Mouse (Mus musculus): ENCODE measurements around the gene Sspn.

Gene Sspn

GRCm38 (mm10) chr6:145972836-145973235 lies 41.4 kb downstream of the Sspn start:
- no peak for DNase-seq (ENCODE audit: low spot score in 2 of 2)

GRCm38 (mm10) chr6:145973356-145973755 lies 41.9 kb downstream of the Sspn start:
- no peak for DNase-seq (ENCODE audit: low spot score in 2 of 2)

GRCm38 (mm10) chr6:145974766-145975165 lies 43.3 kb downstream of the Sspn start:
- no peak for DNase-seq (ENCODE audit: low spot score in 2 of 2)

- no peak for DNase-seq (ENCODE audit: low spot score in 2 of 2)
These were observed 45.9 kb downstream of the Sspn start for GRCm38 (mm10) chr6:145977344-145977743.

- DNase-seq (ENCODE audit: low spot score in 2 of 2) = no peak
These were observed 46.5 kb downstream of the Sspn start for GRCm38 (mm10) chr6:145977771-145978450.

- DNase-seq (ENCODE audit: low spot score in 2 of 2) = no peak
These were observed 49.6 kb downstream of the Sspn start for GRCm38 (mm10) chr6:145981074-145981473.

- DNase-seq (ENCODE audit: low spot score in 2 of 2) = no peak
These were observed 50.9 kb downstream of the Sspn start for GRCm38 (mm10) chr6:145982335-145982734.

GRCm38 (mm10) chr6:145990578-145990977 lies 59.1 kb downstream of the Sspn start:
- no peak for DNase-seq (ENCODE audit: low spot score in 2 of 2)

- DNase-seq (ENCODE audit: low spot score in 2 of 2) = no peak
These were observed 61.1 kb downstream of the Sspn start for GRCm38 (mm10) chr6:145992526-145992925.

- DNase-seq (ENCODE audit: low spot score in 2 of 2) = no peak
These were observed 61.5 kb downstream of the Sspn start for GRCm38 (mm10) chr6:145992985-145993384.

GRCm38 (mm10) chr6:145998314-145999007 lies 67.0 kb downstream of the Sspn start:
- DNase-seq (ENCODE audit: low spot score in 2 of 2) = peak; percentile 70 to 78

- no peak for DNase-seq (ENCODE audit: low spot score in 2 of 2)
These were observed 69.3 kb downstream of the Sspn start for GRCm38 (mm10) chr6:146000767-146001166.

- no peak for DNase-seq (ENCODE audit: low spot score in 2 of 2)
These were observed 70.2 kb downstream of the Sspn start for GRCm38 (mm10) chr6:146001396-146002191.

GRCm38 (mm10) chr6:146004174-146004601 lies 72.7 kb downstream of the Sspn start:
- no peak for DNase-seq (ENCODE audit: low spot score in 2 of 2)

- no peak for DNase-seq (ENCODE audit: low spot score in 2 of 2)
These were observed 73.9 kb downstream of the Sspn start for GRCm38 (mm10) chr6:146005129-146005886.

GRCm38 (mm10) chr6:146005935-146006564 lies 74.6 kb downstream of the Sspn start:
- no peak for DNase-seq (ENCODE audit: low spot score in 2 of 2)

- no peak for DNase-seq (ENCODE audit: low spot score in 2 of 2)
These were observed 75.3 kb downstream of the Sspn start for GRCm38 (mm10) chr6:146006753-146007152.

- DNase-seq (ENCODE audit: low spot score in 2 of 2) = no peak
These were observed 77.1 kb downstream of the Sspn start for GRCm38 (mm10) chr6:146008450-146008981.

- no peak for DNase-seq (ENCODE audit: low spot score in 2 of 2)
These were observed 77.9 kb downstream of the Sspn start for GRCm38 (mm10) chr6:146009163-146009915.

GRCm38 (mm10) chr6:146010093-146010764 lies 78.8 kb downstream of the Sspn start:
- DNase-seq (ENCODE audit: low spot score in 2 of 2) = peak in 1 of 2 experiments; percentile 12

Data from right cerebral cortex, postnatal 36 days (tissue).